Comparison of ENCODE assay signal across 8 mouse cellular contexts in the genomic region with DNA sequence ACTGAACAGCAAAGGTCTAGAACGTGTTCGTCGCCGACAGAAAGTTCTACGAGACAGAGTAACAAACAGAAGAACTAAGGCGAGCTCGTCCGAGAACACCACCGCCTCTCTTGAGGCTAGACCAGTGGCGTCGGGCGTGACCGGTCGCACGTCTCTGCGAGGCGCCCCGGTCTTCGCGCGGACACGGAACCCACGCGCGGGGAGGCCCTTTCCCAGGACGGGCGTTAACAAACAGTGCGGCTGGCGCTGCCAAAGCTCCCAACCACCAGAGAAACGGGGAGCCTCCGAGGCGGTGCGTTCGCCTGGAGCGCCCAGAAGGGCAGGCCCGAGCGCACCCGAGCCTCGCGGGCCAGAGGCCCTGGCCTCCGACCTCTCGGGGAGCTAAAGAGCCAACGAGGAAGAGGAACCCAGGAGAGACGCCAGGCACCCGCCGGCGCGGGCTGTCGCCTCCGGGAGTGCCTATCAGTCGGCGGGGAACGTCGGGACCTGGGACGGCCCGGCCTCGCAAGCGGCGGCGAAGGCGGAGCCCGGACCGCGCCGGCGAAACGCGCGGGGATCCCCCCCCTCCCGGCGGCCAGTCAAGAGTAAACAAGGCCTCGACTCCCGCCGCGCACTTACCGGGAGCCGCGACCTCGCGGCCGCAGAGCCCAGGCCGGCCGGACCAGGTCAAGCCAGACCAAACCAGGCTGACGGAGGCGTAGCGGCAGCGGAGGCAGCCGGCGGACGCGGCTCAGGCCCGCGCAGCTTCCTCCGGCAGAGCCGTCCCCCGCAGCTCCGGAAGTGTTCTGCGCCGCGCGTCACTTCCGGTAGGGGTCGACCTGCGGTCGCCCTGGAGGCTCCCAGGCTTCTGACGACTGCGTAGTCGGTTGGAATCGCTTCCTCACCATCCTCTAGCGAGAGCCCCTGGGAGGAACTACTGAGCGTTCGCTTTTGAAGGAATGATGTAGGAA. TPM values are rescaled to one million over a fixed set of nuclear protein-coding genes. Genes with fewer than 3 reads are reported as not detected.
A peak's percentile ranks its signal among the peaks of the same experiment; 100 is the strongest.
DNase-seq lines count a peak whose midpoint lies in the region; ATAC-seq and TF ChIP-seq lines count a peak whose summit lies in the region.

A gene (minus strand): TSS at position 776 of the 950 bp plus-strand sequence.

- TF ChIP-seq EP300 in lung, postnatal 0 days (IDR thresholded peaks at IDR 0.05): peak; percentile 42; the same call in 1 of the 2 replicates

- peak; percentile 84 for DNase-seq in MEL-GATA-1-ER (ENCODE audit: extremely low read depth, low read depth)
- peak; percentile 90 for DNase-seq in cerebellum, adult 8-10 months
- peak; percentile 92 for DNase-seq in hindbrain, embryonic 10.5 days (ENCODE audit: low spot score)
- peak; percentile 90 for DNase-seq in layer of hippocampus, adult 9-11 months
- DNase-seq in lung, postnatal 0 days (ENCODE audit: low spot score): peak; percentile 97
- peak; percentile 89 for DNase-seq in ovary, postnatal 14 days (ENCODE audit: low spot score)
- peak; percentile 93 for DNase-seq in thymus, postnatal 14 days

- peak within 1 kb of the TSS; percentile 69 for H3K4me2 ChIP-seq in lung, postnatal 0 days (replicated peaks; ENCODE audit: low read depth, low read length)

- peak; percentile 98 for ATAC-seq in frontal cortex, adult (ENCODE audit: low TSS enrichment)
- ATAC-seq in lung, postnatal 0 days: peak; percentile 98

- H3K4me3 ChIP-seq in hindbrain, embryonic 10.5 days: peak within 1 kb of the TSS; percentile 98
- H3K4me3 ChIP-seq in lung, postnatal 0 days (ENCODE audit: low read depth, low read length): peak within 1 kb of the TSS; percentile 93

- H3K4me1 ChIP-seq in hindbrain, embryonic 10.5 days (replicated peaks): peaks cover 21% of the 10 kb centered on the region
- H3K4me1 ChIP-seq in lung, postnatal 0 days (ENCODE audit: insufficient read depth, low read depth, low read length): peaks cover 11% of the 10 kb centered on the region; the same call in 1 of the 2 replicates

- peaks cover 11% of the 10 kb centered on the region for H3K36me3 ChIP-seq in hindbrain, embryonic 10.5 days
- no peaks in the 10 kb centered on the region for H3K36me3 ChIP-seq in lung, postnatal 0 days (ENCODE audit: insufficient read depth, low read length)

- peak within 1 kb of the TSS; percentile 92 for H3K9ac ChIP-seq in lung, postnatal 0 days (replicated peaks; ENCODE audit: low read depth)

- H3K27me3 ChIP-seq in hindbrain, embryonic 10.5 days (ENCODE audit: insufficient read depth, poor library complexity, severe bottlenecking): no peaks in the 10 kb centered on the region
- no peaks in the 10 kb centered on the region for H3K27me3 ChIP-seq in lung, postnatal 0 days (replicated peaks; ENCODE audit: insufficient read depth, low read length)

- H3K9me3 ChIP-seq in hindbrain, embryonic 10.5 days: no peaks in the 10 kb centered on the region
- no peaks in the 10 kb centered on the region for H3K9me3 ChIP-seq in lung, postnatal 0 days (ENCODE audit: low read length)

- TF ChIP-seq CTCF in lung, postnatal 0 days (IDR thresholded peaks at IDR 0.05): no peak

- peak within 1 kb of the TSS; percentile 91 for H3K27ac ChIP-seq in hindbrain, embryonic 10.5 days
- H3K27ac ChIP-seq in lung, postnatal 0 days (ENCODE audit: low read length): peak within 1 kb of the TSS; percentile 98

- under 1% methylated on average over 111 of the region's 112 CpGs for WGBS in hindbrain, embryonic 10.5 days
- under 1% methylated on average over 100 of the region's 112 CpGs for WGBS in lung, postnatal 0 days

RNA-seq across cellular contexts. Expression of the gene that starts here (rescaled TPM):
- polyA plus RNA-seq in hindbrain, embryonic 10.5 days (2016; fragmentation: Nextera tagmentation; extraction: Ambion mirVana): 56.4 and 58.8 TPM in 2 replicates
- 31.1 and 33.2 TPM in 2 replicates for polyA plus RNA-seq in lung, postnatal 0 days (2015; fragmentation: Nextera tagmentation; extraction: Ambion mirVana)

Comparison
In these comparisons a context has a peak if more than half of its experiments do, and no peak if none do; other contexts are left out.
1. Peak in every context shown above with its lines: DNase-seq, ATAC-seq, H3K4me3 ChIP-seq and H3K27ac ChIP-seq.